Mouse (Mus musculus) C2C12 (cell line): ENCODE results near the gene Slc35b2. TPM values are rescaled to one million over a fixed set of nuclear protein-coding genes. Genes with fewer than 3 reads are reported as not detected.

Experiments
- H3K27me3 ChIP-seq: one replicate; pipeline ENCODE4 v1.6.1; 2011; ENCODE audit not compliant: control insufficient read depth, insufficient read depth, insufficient read length
- H3K36me3 ChIP-seq: one replicate; pipeline ENCODE4 v1.6.1; 2011; ENCODE audit not compliant: control insufficient read depth, insufficient read depth
- H3K4me3 ChIP-seq: one replicate; pipeline ENCODE4 v1.5.1; 2011; ENCODE audit warnings: mild to moderate bottlenecking, control low read depth; ENCODE audit not compliant: poor library complexity, insufficient read depth, severe bottlenecking
- H3K79me2 ChIP-seq: one replicate; pipeline ENCODE4 v1.6.1; 2011; ENCODE audit not compliant: control insufficient read depth, insufficient read depth
- H3K79me3 ChIP-seq: one replicate; pipeline ENCODE4 v1.6.1; 2011; ENCODE audit warnings: low read depth, control low read depth
- H3ac ChIP-seq: one replicate; pipeline ENCODE3; 2011; ENCODE audit warnings: low read depth; ENCODE audit not compliant: control insufficient read depth, insufficient read length
- CEBPB ChIP-seq: IDR thresholded peaks from one replicate; pipeline ENCODE4 v1.6.1; 2011; ENCODE audit warnings: low read depth, mild to moderate bottlenecking, control low read depth, moderate library complexity
- CTCF ChIP-seq: IDR thresholded peaks from one replicate; pipeline ENCODE4 v1.5.1; 2011; ENCODE audit not compliant: control insufficient read depth, insufficient read depth, insufficient read length
- FOSL1 ChIP-seq: IDR thresholded peaks from one replicate; pipeline ENCODE4 v1.8.0; 2011; ENCODE audit warnings: mild to moderate bottlenecking, low read length; ENCODE audit not compliant: poor library complexity, insufficient read depth, severe bottlenecking
- MAX ChIP-seq: IDR thresholded peaks from one replicate; pipeline ENCODE4 v1.6.1; 2011; ENCODE audit warnings: mild to moderate bottlenecking, control low read depth
- MYOD1 ChIP-seq: IDR thresholded peaks from one replicate; pipeline ENCODE4 v1.6.1; 2011; ENCODE audit warnings: low read depth; ENCODE audit not compliant: control insufficient read depth, insufficient read length
- MYOG ChIP-seq: IDR thresholded peaks from one replicate; pipeline ENCODE4 v1.6.1; 2011; ENCODE audit not compliant: control insufficient read depth, insufficient read length; ENCODE audit errors: extremely low read depth
- USF1 ChIP-seq: IDR thresholded peaks from one replicate; pipeline ENCODE4 v1.6.1; 2011; ENCODE audit warnings: low read depth, mild to moderate bottlenecking, control low read depth, moderate library complexity
- polyA plus RNA-seq: library from polyadenylated mRNA; unstranded; fragments of >200 nt; fragmentation: generic; extraction: Trizol; gene quantifications from one replicate; pipeline ENCODE4 v1.2.1, GENCODE M21; 2012; ENCODE audit warnings: missing spikeins

Slc35b2 gene
- polyA plus RNA-seq, 1 experiment, result 131 TPM

DNA sequence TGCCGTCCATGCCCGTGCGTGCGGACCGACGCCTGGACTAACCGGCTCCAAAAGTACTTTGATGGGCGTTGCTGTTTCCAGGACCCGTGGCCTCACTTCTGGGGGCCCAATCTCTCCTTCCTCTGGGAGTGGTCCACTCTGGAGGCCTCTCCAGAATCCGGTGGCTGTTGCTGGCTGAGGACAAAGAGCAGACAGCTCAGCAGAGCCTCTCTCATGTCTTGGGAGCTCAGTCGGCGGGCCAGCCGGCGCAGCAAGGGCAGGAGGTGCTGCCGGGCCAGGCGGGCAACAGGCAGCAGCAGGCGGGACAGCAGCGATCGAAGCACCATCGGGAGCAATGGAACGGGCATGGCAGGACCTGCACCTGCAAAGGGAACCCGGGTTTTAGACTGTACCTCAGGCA, 37.7 kb downstream of the Slc35b2 start:
- TF ChIP-seq MYOG, result no peak
- TF ChIP-seq MYOD1, result no peak
- no peak for TF ChIP-seq CTCF
- TF ChIP-seq FOSL1, result no peak
- TF ChIP-seq MAX, result no peak
- no peak for TF ChIP-seq CEBPB
- no peak for TF ChIP-seq USF1
- H3K4me3 ChIP-seq, result no peak overlapping the region
- H3K27me3 ChIP-seq, result no peaks in the 10 kb centered on the region
- no peaks in the 10 kb centered on the region for H3K79me2 ChIP-seq
- H3ac ChIP-seq, result no peak overlapping the region
- no peaks in the 10 kb centered on the region for H3K79me3 ChIP-seq
- H3K36me3 ChIP-seq, result no peaks in the 10 kb centered on the region

GRCm38 (mm10) chr17:45601877-45602304, 38.2 kb downstream of the Slc35b2 start, which contains the start of gene Mymx:
Gene Mymx (minus strand): TSS chr17:45602102.
- H3K79me3 ChIP-seq, result no peaks in the 10 kb centered on the region
- H3K36me3 ChIP-seq, result no peaks in the 10 kb centered on the region
- no peaks in the 10 kb centered on the region for H3K27me3 ChIP-seq
- TF ChIP-seq USF1 (no peak), MYOG (no peak), CTCF (no peak), CEBPB (no peak), MYOD1 (no peak), FOSL1 (no peak), MAX (no peak)
- H3ac ChIP-seq, result no peak within 1 kb of the TSS
- no peak within 1 kb of the TSS for H3K4me3 ChIP-seq
- H3K79me2 ChIP-seq, result no peaks in the 10 kb centered on the region

- Histone ChIP-seq H3K36me3 (no peaks in the 10 kb centered on the region), H3K79me2 (no peaks in the 10 kb centered on the region), H3K4me3 (no peak overlapping the region), H3ac (no peak overlapping the region), H3K79me3 (no peaks in the 10 kb centered on the region), H3K27me3 (no peaks in the 10 kb centered on the region)
- no peak for TF ChIP-seq MYOD1
- no peak for TF ChIP-seq MYOG
- TF ChIP-seq CTCF, result no peak
- TF ChIP-seq FOSL1, result no peak
- TF ChIP-seq USF1, result no peak
- no peak for TF ChIP-seq MAX
- TF ChIP-seq CEBPB, result no peak
Observed at GRCm38 (mm10) chr17:45602984-45603383, 39.3 kb downstream of the Slc35b2 start.

DNA sequence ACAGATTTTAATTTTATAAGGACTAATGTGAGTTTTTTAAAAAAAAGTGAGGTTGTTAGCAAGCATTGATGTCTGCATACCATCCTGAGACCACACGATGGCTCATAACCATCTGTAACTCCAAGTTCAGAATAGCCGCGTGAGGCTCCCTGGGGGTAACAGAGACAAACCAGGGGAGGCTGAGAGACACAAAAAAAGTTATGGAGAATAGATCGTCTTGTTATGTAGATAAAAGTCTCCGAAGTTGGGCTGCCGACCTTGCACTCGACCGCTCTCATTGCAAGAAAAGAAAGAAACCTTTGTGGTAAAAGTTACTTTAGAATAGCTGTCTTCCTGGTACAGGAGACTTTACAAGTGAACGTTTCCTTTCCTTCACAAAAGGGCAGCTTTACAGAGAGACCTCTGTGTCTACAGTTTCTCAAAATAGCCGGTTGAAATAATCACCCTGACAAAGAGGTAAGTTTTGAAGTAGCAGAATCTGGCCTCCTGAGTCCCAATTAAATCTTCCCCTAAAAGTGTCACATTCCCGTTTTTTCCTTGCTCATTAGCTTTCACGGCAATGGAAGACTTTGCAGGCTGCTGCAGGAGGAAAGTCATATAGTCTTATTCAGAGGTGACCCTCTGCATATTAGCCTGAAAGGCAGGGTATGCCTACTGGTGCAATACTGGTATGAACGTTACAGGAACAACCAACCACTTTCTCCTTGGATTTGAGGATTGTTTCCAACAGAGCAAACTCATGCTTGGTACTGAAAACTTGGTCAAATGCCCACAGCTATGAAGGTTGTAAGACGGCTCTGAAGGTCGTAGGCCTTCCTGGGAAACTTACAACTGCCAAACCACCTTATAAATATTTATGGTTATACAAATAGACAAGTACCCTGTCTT, 43.6 kb downstream of the Slc35b2 start:
- H3K79me2 ChIP-seq, result no peaks in the 10 kb centered on the region

DNA sequence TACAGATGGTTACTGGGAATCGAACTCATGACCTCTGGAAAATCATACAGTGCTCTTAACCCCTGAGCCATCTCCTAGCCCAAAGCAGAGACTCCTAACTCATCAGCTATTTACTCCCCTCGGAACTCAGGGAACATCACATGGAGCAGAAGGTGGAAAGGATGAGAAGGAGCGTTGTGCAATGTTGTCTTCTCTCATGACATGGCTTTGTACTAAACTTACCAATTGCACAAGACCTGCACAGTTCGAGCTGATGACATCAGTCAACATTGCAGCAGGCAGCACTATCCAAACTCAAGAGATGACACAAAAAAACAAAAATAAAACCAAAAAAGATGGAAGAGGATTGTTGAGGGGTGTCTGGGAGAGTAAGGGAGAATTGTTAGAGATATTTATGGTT, 44.7 kb downstream of the Slc35b2 start:
- H3ac ChIP-seq, result no peak overlapping the region
- H3K27me3 ChIP-seq, result no peaks in the 10 kb centered on the region
- TF ChIP-seq MAX (no peak), CEBPB (peak; percentile 40), CTCF (no peak), MYOG (no peak), USF1 (no peak), FOSL1 (no peak)
- H3K79me3 ChIP-seq, result no peaks in the 10 kb centered on the region
- no peaks in the 10 kb centered on the region for H3K36me3 ChIP-seq
- H3K79me2 ChIP-seq, result no peaks in the 10 kb centered on the region
- H3K4me3 ChIP-seq, result no peak overlapping the region

More for the DNA sequence above, 43.6 kb downstream of the Slc35b2 start:
- Histone ChIP-seq H3ac (no peak overlapping the region), H3K36me3 (no peaks in the 10 kb centered on the region), H3K27me3 (no peaks in the 10 kb centered on the region), H3K79me3 (no peaks in the 10 kb centered on the region), H3K4me3 (no peak overlapping the region)
- no peak for TF ChIP-seq USF1
- no peak for TF ChIP-seq MYOD1
- TF ChIP-seq MYOG, result no peak
- TF ChIP-seq CTCF, result no peak
- no peak for TF ChIP-seq MAX
- no peak for TF ChIP-seq CEBPB
- TF ChIP-seq FOSL1, result no peak

DNA sequence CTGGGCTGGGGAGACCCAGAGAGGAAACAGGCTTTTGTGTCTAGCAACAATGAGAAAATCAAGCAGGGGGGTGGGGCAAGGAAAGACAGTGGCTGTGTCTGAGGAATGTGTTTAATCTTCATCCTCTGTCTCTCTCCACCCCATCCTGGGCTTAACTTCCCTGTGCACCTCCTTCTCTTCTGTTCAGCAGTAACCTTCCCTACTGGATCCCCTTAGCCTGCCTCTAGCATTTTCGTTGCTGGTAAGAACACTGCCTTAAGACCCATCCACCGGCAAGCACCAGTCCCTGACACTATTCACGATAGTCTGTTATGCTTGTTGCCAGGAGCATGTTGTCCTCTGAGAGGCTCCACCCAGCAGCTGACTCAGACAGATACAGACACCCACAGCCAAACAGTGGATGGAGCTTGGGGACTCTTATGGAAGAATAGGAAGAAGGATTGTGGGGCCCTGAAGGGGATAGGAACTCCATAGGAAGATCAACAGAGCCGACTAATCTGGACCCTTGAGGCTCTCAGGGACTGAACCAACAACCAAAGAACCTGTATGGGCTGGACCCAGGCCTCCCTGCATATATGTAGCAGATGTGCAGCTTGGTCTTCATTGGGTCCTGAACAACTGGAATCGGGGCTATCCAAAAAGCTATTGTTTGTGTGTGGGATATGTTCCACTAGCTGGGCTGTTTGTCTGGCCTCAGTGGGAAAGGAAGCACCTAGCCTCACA, 46.6 kb downstream of the Slc35b2 start:
- Histone ChIP-seq H3K79me3 (no peaks in the 10 kb centered on the region), H3K4me3 (no peak overlapping the region), H3K36me3 (no peaks in the 10 kb centered on the region), H3K27me3 (no peaks in the 10 kb centered on the region), H3K79me2 (no peaks in the 10 kb centered on the region), H3ac (no peak overlapping the region)
- no peak for TF ChIP-seq MYOG
- no peak for TF ChIP-seq CEBPB
- no peak for TF ChIP-seq FOSL1
- no peak for TF ChIP-seq MAX
